Mouse (Mus musculus) lung, embryonic 14.5 days (tissue): ENCODE results near the gene Rnf216. TPM values are rescaled to one million over a fixed set of nuclear protein-coding genes. Genes with fewer than 3 reads are reported as not detected.

Experiments
- ATAC-seq: fragments of 200-750 bp; cut with Nextera tagmentation; 2 replicates; pipeline ENCODE4 v1.8.0; 2017; ENCODE audit warnings: mild to moderate bottlenecking, moderate TSS enrichment, moderate library complexity; ENCODE audit not compliant: insufficient read depth
- DNase-seq: peaks from one replicate; pipeline ENCODE4 v3.0.0-alpha.2; 2015
- H3K27ac ChIP-seq: fragments of 300-500 bp; sonication (generic); 2 replicates; pipeline ENCODE4 v1.5.1; 2014; ENCODE audit warnings: low read depth, mild to moderate bottlenecking, moderate library complexity
- H3K27me3 ChIP-seq: fragments of 300-500 bp; sonication (generic); 2 replicates; pipeline ENCODE4 v1.6.1; 2014; ENCODE audit warnings: low read length, control low read depth; ENCODE audit not compliant: insufficient read depth
- H3K36me3 ChIP-seq: fragments of 300-500 bp; sonication (generic); 2 replicates; pipeline ENCODE4 v1.6.1; 2014; ENCODE audit warnings: control low read depth; ENCODE audit not compliant: insufficient read depth
- H3K4me1 ChIP-seq: fragments of 300-500 bp; sonication (generic); 2 replicates; pipeline ENCODE4 v1.6.1; 2014; ENCODE audit warnings: antibody characterized with exemption, control low read depth; ENCODE audit not compliant: insufficient read depth
- H3K4me2 ChIP-seq: fragments of 300-500 bp; sonication (generic); 2 replicates; pipeline ENCODE4 v1.6.1; 2014; ENCODE audit warnings: mild to moderate bottlenecking
- H3K4me3 ChIP-seq: fragments of 300-500 bp; sonication (generic); 2 replicates; pipeline ENCODE4 v1.5.1; 2014; ENCODE audit warnings: low read depth, low read length
- H3K9ac ChIP-seq: fragments of 300-500 bp; sonication (generic); 2 replicates; pipeline ENCODE4 v1.6.1; 2014
- H3K9me3 ChIP-seq: fragments of 300-500 bp; sonication (generic); 2 replicates; pipeline ENCODE4 v1.6.1; 2016; ENCODE audit warnings: low read depth, low read length, control low read depth
- CTCF ChIP-seq: IDR thresholded peaks from 2 replicates; pipeline ENCODE4 v1.5.1; 2016; ENCODE audit warnings: antibody characterized with exemption, low read depth
- WGBS: fragments of 180-500 bp; shearing (Covaris S2); extraction: QIAGEN DNeasy Blood & Tissue Kit; methylation state at CpG from one replicate; pipeline ENCODE4 v1.1.7; 2014; 5-methylcytosine and 5-hydroxymethylcytosine counted together
- polyA plus RNA-seq: library from polyadenylated mRNA; unstranded; fragments of >200 nt; fragmentation: Nextera tagmentation; extraction: Ambion mirVana; gene quantifications from 2 replicates; pipeline ENCODE4 v1.2.1, GENCODE M21; 2014

The Rnf216 gene
- polyA plus RNA-seq, 1 experiment from 2014 or later: 36.1 TPM

- no peak overlapping the region for H3K9ac ChIP-seq
Measured at GRCm38 (mm10) chr5:143059958-143060357, 52.8 kb downstream of the Rnf216 start.

GRCm38 (mm10) chr5:143059182-143059581 is 53.6 kb downstream of the Rnf216 start:
- no peak overlapping the region for H3K4me3 ChIP-seq
- H3K36me3 ChIP-seq: peaks cover 42% of the 10 kb centered on the region
- H3K27me3 ChIP-seq: no peaks in the 10 kb centered on the region
- no peak overlapping the region for H3K4me2 ChIP-seq
- ATAC-seq: no peak
- no peaks in the 10 kb centered on the region; the same call in 1 of the 2 replicates for H3K4me1 ChIP-seq
- peak overlapping the region; percentile 76 for H3K27ac ChIP-seq
- no peaks in the 10 kb centered on the region for H3K9me3 ChIP-seq
- no peak for DNase-seq
- TF ChIP-seq CTCF: no peak
- H3K9ac ChIP-seq: no peak overlapping the region

More at GRCm38 (mm10) chr5:143059958-143060357, 52.8 kb downstream of the Rnf216 start:
- TF ChIP-seq CTCF: no peak
- H3K4me3 ChIP-seq: no peak overlapping the region
- DNase-seq: no peak
- no peaks in the 10 kb centered on the region for H3K9me3 ChIP-seq
- WGBS: 68% methylated on average over 1 of the region's 1 CpGs
- H3K4me2 ChIP-seq: no peak overlapping the region
- H3K36me3 ChIP-seq: peaks cover 49% of the 10 kb centered on the region
- H3K27me3 ChIP-seq: no peaks in the 10 kb centered on the region
- no peak overlapping the region for H3K27ac ChIP-seq
- no peaks in the 10 kb centered on the region; the same call in 1 of the 2 replicates for H3K4me1 ChIP-seq
- ATAC-seq: no peak

- H3K4me1 ChIP-seq: no peaks in the 10 kb centered on the region; the same call in 1 of the 2 replicates
Measured at GRCm38 (mm10) chr5:143058675-143059074, 54.1 kb downstream of the Rnf216 start.

GRCm38 (mm10) chr5:143058208-143058607 is 54.6 kb downstream of the Rnf216 start:
- TF ChIP-seq CTCF: no peak
- no peak overlapping the region for H3K4me2 ChIP-seq
- H3K9me3 ChIP-seq: no peaks in the 10 kb centered on the region
- H3K27me3 ChIP-seq: no peaks in the 10 kb centered on the region
- peak; percentile 58; the same call in 1 of the 2 replicates for ATAC-seq
- WGBS: 29% methylated on average over 2 of the region's 2 CpGs
- H3K4me3 ChIP-seq: no peak overlapping the region
- no peak overlapping the region for H3K9ac ChIP-seq
- H3K36me3 ChIP-seq: peaks cover 32% of the 10 kb centered on the region
- H3K4me1 ChIP-seq: no peaks in the 10 kb centered on the region; the same call in 1 of the 2 replicates
- peak; percentile 62 for DNase-seq
- H3K27ac ChIP-seq: peak overlapping the region; percentile 76

More at GRCm38 (mm10) chr5:143058675-143059074, 54.1 kb downstream of the Rnf216 start:
- H3K9ac ChIP-seq: no peak overlapping the region
- ATAC-seq (0 out of 2 replicates have a peak, but pooled peaks have one; percentile 32), DNase-seq (no peak)
- no peak overlapping the region for H3K4me3 ChIP-seq
- H3K27me3 ChIP-seq: no peaks in the 10 kb centered on the region
- TF ChIP-seq CTCF: no peak
- no peaks in the 10 kb centered on the region for H3K9me3 ChIP-seq
- H3K36me3 ChIP-seq: peaks cover 37% of the 10 kb centered on the region
- H3K4me2 ChIP-seq: no peak overlapping the region
- peak overlapping the region; percentile 76 for H3K27ac ChIP-seq

GRCm38 (mm10) chr5:143057753-143058152 is 55.0 kb downstream of the Rnf216 start:
- Histone ChIP-seq H3K36me3 (peaks cover 28% of the 10 kb centered on the region), H3K4me1 (no peaks in the 10 kb centered on the region; the same call in 1 of the 2 replicates), H3K27me3 (no peaks in the 10 kb centered on the region), H3K4me3 (no peak overlapping the region), H3K9ac (no peak overlapping the region), H3K4me2 (no peak overlapping the region), H3K9me3 (no peaks in the 10 kb centered on the region), H3K27ac (peak overlapping the region; percentile 76)
- ATAC-seq: peak; percentile 50; the same call in 1 of the 2 replicates
- peak; percentile 31 for DNase-seq
- no peak for TF ChIP-seq CTCF
- 54% methylated on average over 1 of the region's 1 CpGs for WGBS

- TF ChIP-seq CTCF: no peak
- ATAC-seq: no peak
- Histone ChIP-seq H3K4me3 (no peak overlapping the region), H3K36me3 (peaks cover 26% of the 10 kb centered on the region), H3K9me3 (no peaks in the 10 kb centered on the region), H3K4me2 (no peak overlapping the region), H3K9ac (no peak overlapping the region), H3K27me3 (no peaks in the 10 kb centered on the region), H3K27ac (peak overlapping the region; percentile 51), H3K4me1 (no peaks in the 10 kb centered on the region; the same call in 1 of the 2 replicates)
- WGBS: 61% methylated on average over 4 of the region's 4 CpGs
- DNase-seq: peak; percentile 73
Measured at GRCm38 (mm10) chr5:143056191-143056880, 56.5 kb downstream of the Rnf216 start.

- ATAC-seq (no peak), DNase-seq (peak; percentile 51)
- H3K4me1 ChIP-seq: no peaks in the 10 kb centered on the region; the same call in 1 of the 2 replicates
- 39% methylated on average over 3 of the region's 3 CpGs for WGBS
- peak overlapping the region; percentile 51; the same call in 1 of the 2 replicates for H3K27ac ChIP-seq
- H3K4me3 ChIP-seq: no peak overlapping the region
- H3K4me2 ChIP-seq: no peak overlapping the region
- no peaks in the 10 kb centered on the region for H3K9me3 ChIP-seq
- no peaks in the 10 kb centered on the region for H3K27me3 ChIP-seq
- no peak for TF ChIP-seq CTCF
- no peak overlapping the region for H3K9ac ChIP-seq
- peaks cover 27% of the 10 kb centered on the region for H3K36me3 ChIP-seq
Measured at GRCm38 (mm10) chr5:143055501-143056125, 57.2 kb downstream of the Rnf216 start.
